Mouse (Mus musculus): ENCODE measurements around the gene Vmn2r4.
"Not testable (repeated sequence)": the region's sequence is repeated elsewhere in the genome, so short reads cannot be mapped to it uniquely, and the experiment has no call there.

- TF ChIP-seq CTCF, EP300 (IDR thresholded peaks at IDR 0.05; ENCODE audit: low read depth): not testable (repeated sequence)
Observed at GRCm38 (mm10) chr3:64422141-64422540, 7.0 kb upstream of the Vmn2r4 start.
